Mouse (Mus musculus) heart, adult 8-10 months (tissue): Measurements from ENCODE around the gene Pxylp1. TPM values are rescaled to one million over a fixed set of nuclear protein-coding genes. Genes with fewer than 3 reads are reported as not detected.

Experiments
- DNase-seq: peaks from one replicate; pipeline ENCODE4 v3.0.0; 2022; ENCODE audit warnings: low spot score
- total RNA-seq, 4 experiments: library from RNA; stranded (reverse); gene quantifications; 2 replicates each; pipeline ENCODE4 v1.2.4; 2022

Gene Pxylp1
- total RNA-seq, 4 experiments from 2014 or later, result 12.3 to 22.6 (median 17.7) TPM

- no peak for DNase-seq
Measured at GRCm38 (mm10) chr9:96824026-96824425, 68.4 kb downstream of the Pxylp1 start.

- DNase-seq, result no peak
Measured at GRCm38 (mm10) chr9:96823541-96823940, 68.9 kb downstream of the Pxylp1 start.

- no peak for DNase-seq
Measured at GRCm38 (mm10) chr9:96823005-96823404, 69.5 kb downstream of the Pxylp1 start.

- no peak for DNase-seq
Measured at GRCm38 (mm10) chr9:96818822-96819481, 73.5 kb downstream of the Pxylp1 start.

- peak; percentile 71 for DNase-seq
Measured at GRCm38 (mm10) chr9:96818128-96818821, 74.2 kb downstream of the Pxylp1 start.

- DNase-seq, result no peak
Measured at GRCm38 (mm10) chr9:96811996-96812395, 80.5 kb downstream of the Pxylp1 start.

GRCm38 (mm10) chr9:96800131-96800825, 92.2 kb downstream of the Pxylp1 start:
- no peak for DNase-seq

- no peak for DNase-seq
Measured at GRCm38 (mm10) chr9:96797311-96797710, 95.2 kb downstream of the Pxylp1 start.

- peak; percentile 13 for DNase-seq
Measured at GRCm38 (mm10) chr9:96795399-96795928, 97.0 kb downstream of the Pxylp1 start.

- no peak for DNase-seq
Measured at GRCm38 (mm10) chr9:96794601-96795000, 97.9 kb downstream of the Pxylp1 start.

- no peak for DNase-seq
Measured at GRCm38 (mm10) chr9:96792543-96792942, 99.9 kb downstream of the Pxylp1 start.

- no peak for DNase-seq
Measured at GRCm38 (mm10) chr9:96790389-96791007, 102.0 kb downstream of the Pxylp1 start.

- DNase-seq, result no peak
Measured at GRCm38 (mm10) chr9:96789906-96790305, 102.6 kb downstream of the Pxylp1 start.

GRCm38 (mm10) chr9:96787797-96788196, 104.7 kb downstream of the Pxylp1 start:
- DNase-seq, result no peak

GRCm38 (mm10) chr9:96785871-96786342, 106.6 kb downstream of the Pxylp1 start:
- no peak for DNase-seq

- DNase-seq, result no peak
Measured at GRCm38 (mm10) chr9:96785187-96785586, 107.3 kb downstream of the Pxylp1 start.

GRCm38 (mm10) chr9:96783667-96784066, 108.8 kb downstream of the Pxylp1 start:
- DNase-seq, result no peak

GRCm38 (mm10) chr9:96783258-96783657, 109.2 kb downstream of the Pxylp1 start:
- DNase-seq, result no peak

GRCm38 (mm10) chr9:96782062-96782461, 110.4 kb downstream of the Pxylp1 start:
- no peak for DNase-seq
